ENCODE assay signal across 16 mouse cellular contexts in genomic region chr9:48126815-48127214, GRCm38 (mm10).
"Had no signal": no experiment of that assay in that cellular context is flagged by ENCODE, and none has a peak within 500 bp of the region (broad histone marks: within the 10 kb centered on the region; RNA-seq: fewer than 3 reads in every experiment).

No protein-coding gene starts in this region.

- ATAC-seq: intestine, embryonic 15.5 days had no signal

- H3K9me3 ChIP-seq: intestine, embryonic 15.5 days; kidney, embryonic 15.5 days; limb, embryonic 10.5 days; liver, embryonic 15.5 days; lung, embryonic 15.5 days; megakaryocyte, embryonic 14.5 days; neural tube, embryonic 12.5 days had no signal

- H3K4me2 ChIP-seq: intestine, embryonic 15.5 days; kidney, embryonic 15.5 days; liver, embryonic 11.5 days; liver, embryonic 15.5 days; lung, embryonic 15.5 days; midbrain, embryonic 11.5 days; neural tube, embryonic 12.5 days had no signal

- H3K4me1 ChIP-seq: intestine, embryonic 15.5 days; kidney, embryonic 15.5 days; limb, embryonic 10.5 days; liver, embryonic 15.5 days; lung, embryonic 15.5 days; megakaryocyte, embryonic 14.5 days; neural tube, embryonic 12.5 days had no signal

- H3K9ac ChIP-seq: intestine, embryonic 15.5 days; kidney, embryonic 15.5 days; liver, embryonic 15.5 days; lung, embryonic 15.5 days; neural tube, embryonic 12.5 days had no signal

- H3K27ac ChIP-seq: intestine, embryonic 15.5 days; kidney, embryonic 15.5 days; limb, embryonic 10.5 days; liver, embryonic 15.5 days; lung, embryonic 15.5 days; macrophage; neural tube, embryonic 12.5 days had no signal

- H3K36me3 ChIP-seq: intestine, embryonic 15.5 days; kidney, embryonic 15.5 days; limb, embryonic 10.5 days; liver, embryonic 15.5 days; lung, embryonic 15.5 days; neural tube, embryonic 12.5 days had no signal

- DNase-seq: kidney, adult 2 months; kidney, postnatal 25 days; lung, postnatal 14 days; spleen, adult 18-20 months; thymus, adult 2 months; thymus, postnatal 25 days had no signal

- H3K27me3 ChIP-seq: intestine, embryonic 15.5 days; kidney, embryonic 15.5 days; liver, embryonic 15.5 days; lung, embryonic 15.5 days; megakaryocyte, embryonic 14.5 days; neural tube, embryonic 12.5 days had no signal

- H3K4me3 ChIP-seq: intestine, embryonic 15.5 days; kidney, embryonic 15.5 days; limb, embryonic 10.5 days; liver, embryonic 15.5 days; lung, embryonic 15.5 days; megakaryocyte, embryonic 14.5 days; neural tube, embryonic 12.5 days had no signal
